Mouse (Mus musculus): ENCODE measurements around the gene Recql5.

Gene Recql5

GRCm38 (mm10) chr11:115939690-115940329, 6.5 kb upstream of the Recql5 start:
- no peak for DNase-seq (ENCODE audit: low spot score)

- no peak for DNase-seq (ENCODE audit: low spot score)
Measured at GRCm38 (mm10) chr11:115933747-115934110, 452 bp upstream of the Recql5 start.

DNA sequence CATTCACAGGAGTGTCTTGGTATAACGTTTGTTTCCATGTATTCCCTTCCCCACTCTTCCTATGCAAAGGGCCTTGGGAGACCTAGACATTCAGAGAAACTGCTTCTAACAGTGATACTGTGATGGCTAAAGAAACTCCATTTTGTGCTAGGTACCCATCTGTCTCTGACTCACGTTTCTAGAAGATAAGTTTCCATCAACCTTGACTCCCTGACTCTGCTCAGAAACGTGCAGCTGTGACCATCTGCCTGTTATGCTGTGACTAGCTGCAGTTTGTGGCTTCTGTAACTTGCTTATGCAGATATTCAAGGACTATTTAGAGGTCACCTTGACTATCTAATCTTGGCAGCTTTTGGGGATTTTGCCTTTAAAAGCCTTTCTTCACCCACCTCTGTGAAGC, 2.0 kb downstream of the Recql5 start:
- no peak for DNase-seq (ENCODE audit: low spot score)

- DNase-seq (ENCODE audit: low spot score), result no peak
Measured at GRCm38 (mm10) chr11:115929818-115930217, 3.5 kb downstream of the Recql5 start.

- no peak for DNase-seq (ENCODE audit: low spot score)
Measured at GRCm38 (mm10) chr11:115929031-115929430, 4.2 kb downstream of the Recql5 start.

- no peak for DNase-seq (ENCODE audit: low spot score)
Measured at GRCm38 (mm10) chr11:115921986-115922385, 11.3 kb downstream of the Recql5 start.

- DNase-seq (ENCODE audit: low spot score), result no peak
Measured at GRCm38 (mm10) chr11:115920110-115920818, 13.0 kb downstream of the Recql5 start.

- no peak for DNase-seq (ENCODE audit: low spot score)
Measured at GRCm38 (mm10) chr11:115919073-115919472, 14.2 kb downstream of the Recql5 start.

DNA sequence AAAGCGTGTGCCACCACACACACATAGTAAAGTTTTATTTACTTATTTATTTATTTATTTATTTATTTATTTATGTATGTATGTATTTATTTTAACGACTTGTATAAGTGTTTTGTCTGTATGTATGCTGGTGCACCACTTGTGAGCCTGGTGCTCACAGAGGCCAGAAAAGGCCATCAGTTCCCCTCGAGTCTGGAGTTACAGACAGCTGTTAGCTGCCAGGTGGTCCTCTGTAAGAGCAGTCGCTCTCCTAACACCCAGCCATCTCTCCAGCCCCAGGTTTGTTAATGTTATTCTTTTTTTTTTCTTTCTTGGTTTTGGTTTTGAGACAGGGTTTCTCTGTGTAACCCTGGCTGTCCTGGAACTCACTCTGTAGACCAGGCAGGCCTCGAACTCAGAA, 14.6 kb downstream of the Recql5 start:
- DNase-seq (ENCODE audit: low spot score), result no peak

- no peak for DNase-seq (ENCODE audit: low spot score)
Measured at GRCm38 (mm10) chr11:115916579-115916978, 16.7 kb downstream of the Recql5 start.

DNA sequence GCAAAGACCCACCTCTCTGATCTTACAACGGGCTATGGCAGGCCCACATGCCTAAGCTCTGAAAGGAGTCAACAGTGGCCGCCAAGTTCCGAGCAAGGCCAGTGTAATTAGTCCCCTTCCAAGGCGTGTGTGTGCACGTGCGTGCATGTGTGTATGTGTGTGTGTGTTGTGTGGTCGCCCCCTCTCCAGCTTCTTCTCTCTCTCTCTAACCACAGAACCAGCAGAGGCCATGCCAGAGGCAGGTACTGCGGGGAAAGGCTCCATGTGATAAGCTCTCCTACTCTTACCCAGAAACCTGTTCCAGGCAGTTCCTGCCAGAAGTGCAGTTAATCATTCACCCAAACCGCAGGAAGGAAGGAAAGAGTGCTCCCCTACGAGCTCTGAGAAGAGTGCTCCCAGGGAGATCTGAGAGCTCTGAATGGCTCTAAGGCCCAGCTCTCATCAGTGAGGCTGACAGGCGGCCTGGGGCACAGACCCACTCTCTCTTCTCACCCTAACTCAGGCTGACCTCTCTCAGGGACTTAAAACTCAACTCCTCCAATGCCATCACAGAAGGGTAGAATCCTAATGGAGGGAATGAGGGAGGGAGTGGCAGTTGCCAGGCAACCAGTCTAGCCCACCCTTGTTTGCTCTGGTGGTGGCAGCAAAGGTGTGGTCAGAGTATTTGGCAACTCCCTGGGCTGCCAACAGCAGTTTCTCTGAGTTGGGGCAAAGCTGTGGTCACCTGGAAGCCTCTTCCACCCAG, 21.5 kb downstream of the Recql5 start, which contains the start of gene Smim6:
Gene Smim6, plus strand, starts transcription at position 386 of the 745 bp plus-strand sequence.
- no peak for DNase-seq (ENCODE audit: low spot score)

DNA sequence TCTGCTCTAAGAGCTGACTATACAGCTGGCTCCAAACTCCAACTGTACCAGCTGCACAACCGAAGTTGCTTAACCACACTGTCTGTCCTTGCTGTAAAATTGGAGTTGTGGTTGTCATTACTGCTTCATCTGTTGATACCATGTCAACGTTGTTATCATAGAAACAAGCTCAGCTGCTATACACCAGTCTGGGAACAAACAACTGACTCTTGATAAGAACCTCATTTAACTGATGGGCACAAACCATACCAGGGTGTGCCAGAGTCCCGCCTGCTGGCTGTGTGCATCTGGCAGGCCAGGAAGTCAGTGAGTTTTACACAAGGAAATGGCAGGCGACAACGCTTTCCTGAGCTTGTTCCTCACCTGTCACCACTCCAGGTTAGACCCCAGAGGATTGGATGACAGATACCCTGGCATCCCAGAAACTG, 22.1 kb downstream of the Recql5 start:
- no peak for DNase-seq (ENCODE audit: low spot score)

GRCm38 (mm10) chr11:115906521-115906920, 26.8 kb downstream of the Recql5 start:
- no peak for DNase-seq (ENCODE audit: low spot score)

DNA sequence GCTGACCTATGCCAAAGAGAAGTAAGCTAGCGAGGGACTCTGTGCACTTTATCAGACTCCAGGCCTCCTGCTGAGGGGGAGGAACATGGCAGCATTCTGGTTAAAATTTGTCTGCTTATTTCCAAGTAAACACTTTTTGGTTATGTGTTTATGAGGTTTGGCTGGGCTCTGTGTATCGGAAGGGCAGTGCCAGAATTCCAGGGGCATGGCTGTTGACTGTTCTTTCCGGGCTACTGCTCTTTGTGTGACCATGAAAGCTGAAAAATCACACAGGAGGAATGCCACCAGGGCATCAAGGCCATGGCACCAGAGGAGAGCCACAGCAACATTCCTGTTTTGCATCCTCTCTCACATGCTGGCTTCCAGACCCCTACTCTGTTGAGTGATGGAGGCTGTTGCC, 27.2 kb downstream of the Recql5 start:
- no peak for DNase-seq (ENCODE audit: low spot score)

DNA sequence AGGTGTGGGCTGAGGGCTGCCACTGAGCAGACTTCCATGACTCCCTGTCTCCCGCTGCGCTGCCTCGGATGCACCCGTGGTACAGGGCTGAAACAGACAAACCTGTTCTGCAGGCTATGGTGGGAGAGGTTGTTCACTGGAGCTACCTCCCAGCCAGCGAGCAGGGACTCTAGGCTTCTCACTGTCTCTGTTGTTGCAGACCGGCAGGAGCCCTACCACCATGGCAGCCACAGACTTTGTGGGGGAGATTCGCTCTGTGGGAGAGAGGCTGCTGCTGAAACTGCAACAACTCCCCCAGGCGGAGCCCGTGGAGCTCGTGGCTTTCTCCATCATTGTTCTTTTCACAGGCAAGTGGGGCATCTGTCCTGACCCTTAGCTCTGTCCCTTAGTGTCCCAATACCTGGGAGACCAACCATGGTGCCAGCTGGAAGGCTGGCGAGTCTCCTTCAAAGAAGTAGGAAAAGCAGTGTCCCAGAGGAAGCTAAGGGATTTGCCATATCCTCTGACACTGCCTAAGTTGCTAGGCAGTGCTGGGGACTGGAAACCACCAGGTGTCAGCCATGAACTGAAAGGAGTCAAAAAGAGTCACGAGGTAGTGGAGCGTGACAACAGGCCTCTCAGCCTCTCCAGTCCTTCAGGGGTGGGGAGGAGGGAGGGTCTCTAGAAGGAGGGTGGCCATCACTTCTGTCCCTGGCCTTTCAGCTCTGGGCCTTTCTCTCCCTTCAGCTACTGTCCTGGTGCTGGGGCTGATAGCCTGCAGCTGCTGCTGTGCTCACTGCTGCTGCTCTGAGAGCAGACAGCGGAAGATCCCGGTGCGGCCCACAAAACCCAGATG, 28.1 kb downstream of the Recql5 start:
- no peak for DNase-seq (ENCODE audit: low spot score)

DNA sequence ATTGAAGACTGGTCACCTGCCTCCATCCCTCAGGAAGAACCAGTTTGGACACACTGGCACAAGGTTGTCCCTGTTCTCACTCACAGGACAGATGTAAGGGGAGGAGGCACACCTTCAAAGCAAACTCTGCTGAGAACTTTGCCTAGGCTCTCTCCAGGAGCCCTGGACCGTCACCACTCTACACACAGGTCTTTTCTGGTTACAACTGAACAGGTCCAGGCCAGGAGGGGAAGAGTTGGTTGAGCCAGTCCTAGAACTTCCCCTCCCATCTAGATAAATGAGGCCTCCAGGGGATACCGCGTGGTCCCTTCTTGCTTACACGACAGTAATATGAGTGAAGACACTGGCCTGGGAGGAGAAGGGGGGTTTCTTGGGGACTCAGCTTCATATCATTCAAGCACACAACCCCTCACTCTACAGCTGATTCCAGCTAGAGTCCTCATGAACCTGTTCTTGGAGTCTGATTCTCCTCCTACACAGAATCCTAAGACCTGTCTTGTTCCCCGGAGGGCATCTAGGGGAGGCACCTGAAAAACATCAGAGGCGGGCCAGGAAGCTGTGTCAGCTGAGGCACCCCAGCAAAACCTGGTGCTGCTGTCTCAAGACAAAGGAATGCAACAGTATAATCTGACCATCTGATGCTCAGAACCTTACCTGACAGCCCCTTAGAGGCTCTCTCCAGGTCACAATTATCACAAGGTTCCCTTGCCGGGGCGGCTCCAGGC, 28.9 kb downstream of the Recql5 start:
- DNase-seq (ENCODE audit: low spot score), result no peak

GRCm38 (mm10) chr11:115903384-115904230, 29.7 kb downstream of the Recql5 start:
- no peak for DNase-seq (ENCODE audit: low spot score)

GRCm38 (mm10) chr11:115902831-115903230, 30.4 kb downstream of the Recql5 start:
- no peak for DNase-seq (ENCODE audit: low spot score)

DNA sequence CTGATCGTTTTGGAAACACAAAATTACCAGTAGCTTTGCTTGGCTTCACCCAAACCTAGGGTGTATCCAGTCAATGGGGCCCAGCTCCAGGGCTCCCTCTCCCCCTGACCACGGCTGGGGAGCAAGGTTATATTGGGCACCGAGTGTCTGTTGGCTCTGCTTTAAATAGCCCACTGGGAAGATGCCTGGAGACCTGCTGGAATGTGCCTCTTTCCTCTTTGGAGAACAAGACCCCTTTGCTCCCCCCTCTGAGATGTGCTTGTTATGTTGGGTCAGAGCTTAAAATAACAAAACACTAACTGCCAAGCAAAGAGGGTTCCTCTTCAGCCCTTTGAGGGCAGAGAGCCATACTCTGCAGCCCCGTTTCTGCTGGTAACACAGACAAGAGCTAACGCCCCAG, 31.1 kb downstream of the Recql5 start:
- DNase-seq (ENCODE audit: low spot score), result no peak

DNA sequence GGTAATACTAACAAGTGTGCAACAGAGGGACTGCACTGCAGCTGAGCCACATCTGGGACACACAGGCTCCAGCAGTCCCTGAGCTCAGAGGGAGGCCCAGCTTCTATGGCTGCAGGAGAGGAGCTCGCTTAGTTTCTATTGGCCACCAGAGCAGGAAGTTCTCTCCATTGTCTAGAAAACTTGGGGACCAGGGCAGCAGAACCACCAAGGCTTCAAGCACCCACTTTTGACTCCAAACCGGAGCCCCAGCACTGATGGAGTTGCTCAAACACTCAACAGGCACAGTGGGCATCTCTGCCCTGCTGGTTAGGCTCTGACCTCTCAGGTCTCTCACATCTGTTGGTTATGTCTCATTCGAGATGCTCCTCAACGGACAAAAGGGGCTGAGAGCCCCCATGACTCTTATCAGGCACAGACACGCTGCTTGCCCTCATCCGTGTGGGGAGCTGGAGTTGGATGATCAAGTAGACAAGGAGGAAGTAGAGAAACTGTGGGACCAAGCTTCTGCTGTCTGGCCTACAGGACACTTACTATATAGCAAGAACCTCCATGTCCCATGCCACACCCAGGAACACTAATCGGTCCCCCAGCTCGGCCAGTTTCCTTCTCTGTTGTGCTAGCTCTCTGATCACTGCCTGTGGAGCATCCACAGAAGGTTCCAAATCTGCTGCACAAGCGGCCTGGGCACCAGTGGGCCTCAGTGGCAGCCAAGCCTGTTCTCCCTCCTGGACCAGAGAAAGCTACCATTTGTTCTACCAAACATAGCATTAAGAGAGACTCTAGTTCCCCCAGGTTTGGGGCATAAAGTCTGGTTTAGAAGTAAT, 31.7 kb downstream of the Recql5 start:
- no peak for DNase-seq (ENCODE audit: low spot score)

Data from testis, postnatal 14 days (tissue).